Mouse (Mus musculus): Measurements from ENCODE around the gene Mr1.

Mr1 gene

GRCm38 (mm10) chr1:155126716-155127115 lies 19.9 kb downstream of the Mr1 start:
- no peak for DNase-seq

GRCm38 (mm10) chr1:155124397-155124796 lies 22.2 kb downstream of the Mr1 start:
- DNase-seq: no peak

- DNase-seq: no peak
Observed at GRCm38 (mm10) chr1:155121977-155122939, 24.4 kb downstream of the Mr1 start.

GRCm38 (mm10) chr1:155119719-155120118 lies 26.9 kb downstream of the Mr1 start:
- no peak for DNase-seq

GRCm38 (mm10) chr1:155113946-155114345 lies 32.7 kb downstream of the Mr1 start:
- no peak for DNase-seq

- DNase-seq: no peak
Observed at GRCm38 (mm10) chr1:155112875-155113274, 33.7 kb downstream of the Mr1 start.

GRCm38 (mm10) chr1:155112118-155112517 lies 34.5 kb downstream of the Mr1 start:
- no peak for DNase-seq

GRCm38 (mm10) chr1:155111491-155111890 lies 35.1 kb downstream of the Mr1 start:
- no peak for DNase-seq

GRCm38 (mm10) chr1:155109387-155110350 lies 36.9 kb downstream of the Mr1 start:
- DNase-seq: no peak

- no peak for DNase-seq
Observed at GRCm38 (mm10) chr1:155108412-155108811, 38.2 kb downstream of the Mr1 start.

GRCm38 (mm10) chr1:155107843-155108242 lies 38.8 kb downstream of the Mr1 start:
- no peak for DNase-seq

- DNase-seq: no peak
Observed at GRCm38 (mm10) chr1:155106310-155106709, 40.3 kb downstream of the Mr1 start.

GRCm38 (mm10) chr1:155103991-155104390 lies 42.6 kb downstream of the Mr1 start:
- DNase-seq: no peak

GRCm38 (mm10) chr1:155102631-155103030 lies 44.0 kb downstream of the Mr1 start:
- DNase-seq: no peak

- DNase-seq: peak; percentile 97
Observed at GRCm38 (mm10) chr1:155099280-155099848, 47.2 kb downstream of the Mr1 start, which contains the start of gene Ier5. Gene Ier5, minus strand, starts transcription at chr1:155099636.

- peak; percentile 80 for DNase-seq
Observed at GRCm38 (mm10) chr1:155098486-155099279, 47.9 kb downstream of the Mr1 start.

GRCm38 (mm10) chr1:155097931-155098485 lies 48.6 kb downstream of the Mr1 start:
- DNase-seq: peak; percentile 80

GRCm38 (mm10) chr1:155097354-155097753 lies 49.3 kb downstream of the Mr1 start:
- no peak for DNase-seq

- no peak for DNase-seq
Observed at GRCm38 (mm10) chr1:155096620-155097261, 49.9 kb downstream of the Mr1 start.

GRCm38 (mm10) chr1:155093971-155094707 lies 52.5 kb downstream of the Mr1 start:
- DNase-seq: no peak

Data from thymus, postnatal 14 days (tissue).